Mouse (Mus musculus) spleen, adult 2 months (tissue): Measurements from ENCODE around the gene Olfr1463.

Experiments used
- CTCF ChIP-seq: fragments of 200-500 bp; IDR thresholded peaks from 2 replicates; pipeline ENCODE4 v1.5.1; 2011; ENCODE audit warnings: mild to moderate bottlenecking, inconsistent platforms; ENCODE audit not compliant: insufficient read depth, insufficient read length, insufficient replicate concordance; ENCODE audit errors: extremely low read depth
- POLR2A ChIP-seq: fragments of 200-500 bp; IDR thresholded peaks from 2 replicates; pipeline ENCODE4 v1.6.1; 2011; ENCODE audit warnings: low read depth, low read length, inconsistent platforms

- TF ChIP-seq CTCF (no peak), POLR2A (no peak)
These were observed 45.7 kb upstream of the Olfr1463 start, which contains the start of gene Olfr1462 for GRCm38 (mm10) chr19:13185434-13185833.
